Mouse (Mus musculus): Measurements from ENCODE around the gene 5830473C10Rik.
A peak's percentile ranks its signal among the peaks of the same experiment; 100 is the strongest.
"Not testable (repeated sequence)": the region's sequence is repeated elsewhere in the genome, so short reads cannot be mapped to it uniquely, and the experiment has no call there.

Gene 5830473C10Rik

GRCm38 (mm10) chr5:90594945-90595344 lies 34.0 kb downstream of the 5830473C10Rik start:
- peak; percentile 71 for DNase-seq (ENCODE audit: low read depth)

DNA sequence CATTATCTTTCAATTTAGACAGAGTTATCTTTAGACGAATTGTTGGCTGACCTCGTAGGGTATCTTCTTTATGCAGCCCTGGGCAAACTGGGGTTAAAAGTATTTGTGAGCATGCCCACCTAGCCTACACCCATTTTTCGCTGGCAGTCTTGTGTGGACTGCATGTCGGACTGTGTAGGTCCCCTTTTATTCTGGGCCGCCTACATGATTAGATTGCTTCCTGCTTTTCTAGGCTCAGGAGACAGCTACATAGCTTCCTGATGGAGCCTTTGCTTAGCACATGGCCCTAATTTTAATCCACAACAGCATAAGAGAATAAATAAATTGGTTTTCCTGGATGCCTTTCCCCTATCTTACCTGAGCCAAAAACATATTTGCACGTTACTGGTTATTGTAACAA lies 35.2 kb downstream of the 5830473C10Rik start:
- no peak for DNase-seq (ENCODE audit: low read depth)

GRCm38 (mm10) chr5:90601469-90601868 lies 40.6 kb downstream of the 5830473C10Rik start:
- no peak for DNase-seq (ENCODE audit: low read depth)

- no peak for DNase-seq (ENCODE audit: low read depth)
Observed at GRCm38 (mm10) chr5:90603407-90603923, 42.6 kb downstream of the 5830473C10Rik start.

- no peak for DNase-seq (ENCODE audit: low read depth)
Observed at GRCm38 (mm10) chr5:90608906-90609305, 48.0 kb downstream of the 5830473C10Rik start.

DNA sequence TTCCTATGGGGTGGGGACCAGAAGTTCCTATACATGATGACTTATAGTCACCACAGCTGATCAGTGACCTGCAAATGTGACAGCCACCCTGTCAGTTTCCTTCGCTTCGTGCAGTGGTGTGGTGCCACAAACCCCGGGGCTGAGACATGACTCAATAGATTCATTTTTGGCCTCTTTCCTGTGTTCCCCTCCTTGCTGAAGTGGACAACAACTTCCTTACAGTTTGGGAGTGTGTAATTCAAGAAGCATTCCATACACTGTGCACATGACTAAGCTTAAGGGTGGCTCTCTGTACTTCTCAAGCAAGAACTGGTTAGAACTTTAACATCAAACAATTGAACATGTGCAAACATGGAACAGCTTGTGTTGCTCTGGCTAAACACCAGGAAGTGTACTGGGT lies 50.5 kb downstream of the 5830473C10Rik start:
- no peak for DNase-seq (ENCODE audit: low read depth)

DNA sequence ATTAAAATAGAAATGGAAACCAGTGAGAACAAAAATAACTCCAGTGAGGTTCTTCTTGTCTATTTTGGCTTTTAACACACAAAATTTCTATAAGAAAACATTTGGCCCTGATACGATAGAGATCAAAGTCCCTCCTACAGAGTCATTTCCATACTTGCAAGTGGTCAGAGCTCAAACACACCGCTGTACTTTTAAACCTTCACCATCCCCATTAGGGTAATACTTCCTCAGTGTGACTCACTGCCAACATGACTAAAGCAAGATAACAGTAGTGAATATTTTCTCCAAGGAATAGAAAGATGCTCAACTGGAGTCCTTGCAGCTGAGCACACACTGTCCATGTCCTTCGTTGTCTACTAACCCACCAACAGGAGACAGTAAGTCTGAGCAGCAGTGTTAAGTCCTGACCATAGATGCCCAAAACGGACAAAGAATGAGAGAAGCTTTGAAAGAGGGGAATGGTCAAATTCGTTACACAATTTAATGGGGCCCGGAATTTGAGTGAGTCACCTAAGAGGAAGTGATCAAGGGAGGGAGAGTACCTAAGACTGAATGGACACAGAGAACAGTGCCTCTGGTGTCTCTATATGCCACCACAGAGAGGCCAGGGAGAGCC lies 51.2 kb downstream of the 5830473C10Rik start:
- DNase-seq (ENCODE audit: low read depth), result no peak

DNA sequence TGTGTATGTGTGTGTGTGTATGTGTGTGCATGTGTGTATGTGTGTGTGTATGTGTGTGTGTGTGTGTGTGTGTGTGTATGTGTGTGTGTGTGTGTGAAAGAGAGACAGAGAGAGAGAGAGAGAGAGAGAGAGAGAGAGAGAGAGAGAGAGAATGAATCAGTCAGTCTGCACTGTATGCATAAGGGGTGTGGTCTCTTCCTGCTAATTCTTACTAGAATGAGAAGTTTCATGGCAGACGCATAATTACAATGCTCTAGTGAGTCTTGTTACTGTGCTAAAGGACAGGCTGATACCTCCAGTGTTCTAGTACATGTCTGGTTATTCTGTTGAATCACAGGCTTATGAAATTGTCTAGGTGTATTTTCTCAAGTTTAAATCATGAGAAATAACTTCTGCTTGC lies 51.8 kb downstream of the 5830473C10Rik start:
- DNase-seq (ENCODE audit: low read depth), result not testable (repeated sequence)

GRCm38 (mm10) chr5:90617859-90618258 lies 57.0 kb downstream of the 5830473C10Rik start:
- DNase-seq (ENCODE audit: low read depth), result no peak

- no peak for DNase-seq (ENCODE audit: low read depth)
Observed at GRCm38 (mm10) chr5:90621316-90621715, 60.4 kb downstream of the 5830473C10Rik start.

- DNase-seq (ENCODE audit: low read depth), result no peak
Observed at GRCm38 (mm10) chr5:90621726-90622125, 60.8 kb downstream of the 5830473C10Rik start.

- DNase-seq (ENCODE audit: low read depth), result no peak
Observed at GRCm38 (mm10) chr5:90623209-90623608, 62.3 kb downstream of the 5830473C10Rik start.

- no peak for DNase-seq (ENCODE audit: low read depth)
Observed at GRCm38 (mm10) chr5:90624708-90625425, 64.0 kb downstream of the 5830473C10Rik start.

GRCm38 (mm10) chr5:90627423-90627822 lies 66.5 kb downstream of the 5830473C10Rik start:
- DNase-seq (ENCODE audit: low read depth), result no peak

- DNase-seq (ENCODE audit: low read depth), result no peak
Observed at GRCm38 (mm10) chr5:90628011-90628410, 67.1 kb downstream of the 5830473C10Rik start.

- no peak for DNase-seq (ENCODE audit: low read depth)
Observed at GRCm38 (mm10) chr5:90628530-90628929, 67.6 kb downstream of the 5830473C10Rik start.

- no peak for DNase-seq (ENCODE audit: low read depth)
Observed at GRCm38 (mm10) chr5:90634885-90635284, 74.0 kb downstream of the 5830473C10Rik start.

GRCm38 (mm10) chr5:90640286-90641217 lies 79.6 kb downstream of the 5830473C10Rik start, which contains the start of gene Rassf6:
Rassf6 (minus strand) TSS chr5:90640657.
- DNase-seq (ENCODE audit: low read depth), result no peak

GRCm38 (mm10) chr5:90641218-90641610 lies 80.3 kb downstream of the 5830473C10Rik start:
- DNase-seq (ENCODE audit: low read depth), result no peak

DNA sequence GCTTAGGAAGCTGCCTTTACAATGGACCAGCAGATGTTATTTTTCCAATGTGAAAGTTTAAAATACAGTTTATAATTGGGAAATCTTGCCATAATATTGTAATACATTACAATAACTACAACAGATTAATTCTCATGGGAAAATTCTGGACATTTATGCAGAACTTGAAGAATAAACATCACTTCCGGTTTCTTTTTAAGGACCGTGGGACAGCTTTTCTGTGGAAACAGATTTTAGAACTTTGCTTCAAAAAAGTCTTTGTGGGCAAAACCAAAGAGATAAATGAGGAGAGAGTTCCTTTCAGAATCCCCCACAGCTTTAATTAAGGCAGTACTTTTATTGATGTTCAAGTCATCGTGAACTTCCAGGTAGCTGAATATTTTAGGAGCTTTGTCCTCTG lies 84.7 kb downstream of the 5830473C10Rik start:
- no peak for DNase-seq (ENCODE audit: low read depth)

GRCm38 (mm10) chr5:90646398-90646797 lies 85.5 kb downstream of the 5830473C10Rik start:
- no peak for DNase-seq (ENCODE audit: low read depth)

All from c-Kit-positive CD71-negative TER-119-negative erythroid progenitor cells, embryonic 14.5 days (primary cell).